Mouse (Mus musculus) stomach, embryonic 16.5 days (tissue): Measurements from ENCODE around the gene Cd2bp2. TPM values are rescaled to one million over a fixed set of nuclear protein-coding genes. Genes with fewer than 3 reads are reported as not detected.
A peak's percentile ranks its signal among the peaks of the same experiment; 100 is the strongest.

Experiments
- ATAC-seq: fragments of 200-750 bp; cut with Nextera tagmentation; 2 replicates; pipeline ENCODE4 v1.8.0; 2017; ENCODE audit warnings: moderate number of reproducible peaks, moderate TSS enrichment; ENCODE audit not compliant: insufficient read depth, low FRiP score
- H3K27ac ChIP-seq: fragments of 300-500 bp; sonication (generic); 2 replicates; pipeline ENCODE4 v1.5.1; 2014; ENCODE audit warnings: low read length
- H3K27me3 ChIP-seq: fragments of 300-500 bp; sonication (generic); 2 replicates; pipeline ENCODE4 v1.6.1; 2014; ENCODE audit warnings: low read length, control low read depth, mixed read lengths; ENCODE audit not compliant: control insufficient read depth, insufficient read depth
- H3K36me3 ChIP-seq: fragments of 300-500 bp; sonication (generic); 2 replicates; pipeline ENCODE4 v1.6.1; 2014; ENCODE audit warnings: low read length; ENCODE audit not compliant: control insufficient read depth, insufficient read depth
- H3K4me1 ChIP-seq: fragments of 300-500 bp; sonication (generic); 2 replicates; pipeline ENCODE4 v1.6.1; 2014; ENCODE audit warnings: low read length, control low read depth, mixed read lengths; ENCODE audit not compliant: control insufficient read depth, insufficient read depth
- H3K4me2 ChIP-seq: fragments of 300-500 bp; sonication (generic); 2 replicates; pipeline ENCODE4 v1.6.1; 2014; ENCODE audit warnings: low read depth, low read length, mixed read lengths
- H3K4me3 ChIP-seq: fragments of 300-500 bp; sonication (generic); replicated peaks from 2 replicates; pipeline ENCODE4 v1.5.1; 2014; ENCODE audit warnings: mild to moderate bottlenecking, low read length
- H3K9ac ChIP-seq: fragments of 300-500 bp; sonication (generic); 2 replicates; pipeline ENCODE4 v1.6.1; 2014; ENCODE audit warnings: low read length
- H3K9me3 ChIP-seq: fragments of 300-500 bp; sonication (generic); replicated peaks from 2 replicates; pipeline ENCODE4 v1.6.1; 2016; ENCODE audit warnings: low read length, control low read depth; ENCODE audit not compliant: control insufficient read depth
- WGBS: fragments of 180-500 bp; shearing (Covaris S2); extraction: QIAGEN DNeasy Blood & Tissue Kit; methylation state at CpG from one replicate; pipeline ENCODE4 v1.1.7; 2014; 5-methylcytosine and 5-hydroxymethylcytosine counted together
- polyA plus RNA-seq: library from polyadenylated mRNA; unstranded; fragments of >200 nt; fragmentation: Nextera tagmentation; extraction: Ambion mirVana; gene quantifications from 2 replicates; pipeline ENCODE4 v1.2.1, GENCODE M21; 2015

The Cd2bp2 gene
- polyA plus RNA-seq, 1 experiment from 2014 or later: 47.7 TPM

DNA sequence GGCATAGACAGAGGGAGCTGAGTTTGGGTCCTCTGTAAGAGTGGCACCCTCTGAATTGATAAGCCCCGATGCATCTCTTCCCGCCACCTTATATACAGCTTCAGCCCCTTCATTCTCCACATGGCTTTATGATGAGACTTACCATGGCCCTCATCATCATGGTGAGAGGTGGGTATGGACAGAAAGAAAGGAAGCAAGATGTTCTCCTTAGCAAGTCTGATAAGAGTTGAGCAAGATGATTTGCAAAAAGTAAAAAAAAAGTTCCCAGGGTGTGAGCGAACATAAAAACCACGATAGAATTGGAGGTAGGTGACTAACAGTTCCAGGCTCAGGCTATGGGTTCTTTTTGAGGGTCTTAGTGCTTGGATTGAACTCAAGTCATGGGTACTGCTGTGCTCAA lies 22.8 kb upstream of the Cd2bp2 start:
- no peak for ATAC-seq
- no peak overlapping the region for H3K27ac ChIP-seq
- no peaks in the 10 kb centered on the region for H3K36me3 ChIP-seq
- 77% methylated on average over 4 of the region's 4 CpGs for WGBS
- H3K4me2 ChIP-seq: no peak overlapping the region
- no peak overlapping the region for H3K9ac ChIP-seq
- H3K27me3 ChIP-seq: no peaks in the 10 kb centered on the region
- H3K4me3 ChIP-seq: no peak overlapping the region
- H3K9me3 ChIP-seq: no peaks in the 10 kb centered on the region
- H3K4me1 ChIP-seq: no peaks in the 10 kb centered on the region

DNA sequence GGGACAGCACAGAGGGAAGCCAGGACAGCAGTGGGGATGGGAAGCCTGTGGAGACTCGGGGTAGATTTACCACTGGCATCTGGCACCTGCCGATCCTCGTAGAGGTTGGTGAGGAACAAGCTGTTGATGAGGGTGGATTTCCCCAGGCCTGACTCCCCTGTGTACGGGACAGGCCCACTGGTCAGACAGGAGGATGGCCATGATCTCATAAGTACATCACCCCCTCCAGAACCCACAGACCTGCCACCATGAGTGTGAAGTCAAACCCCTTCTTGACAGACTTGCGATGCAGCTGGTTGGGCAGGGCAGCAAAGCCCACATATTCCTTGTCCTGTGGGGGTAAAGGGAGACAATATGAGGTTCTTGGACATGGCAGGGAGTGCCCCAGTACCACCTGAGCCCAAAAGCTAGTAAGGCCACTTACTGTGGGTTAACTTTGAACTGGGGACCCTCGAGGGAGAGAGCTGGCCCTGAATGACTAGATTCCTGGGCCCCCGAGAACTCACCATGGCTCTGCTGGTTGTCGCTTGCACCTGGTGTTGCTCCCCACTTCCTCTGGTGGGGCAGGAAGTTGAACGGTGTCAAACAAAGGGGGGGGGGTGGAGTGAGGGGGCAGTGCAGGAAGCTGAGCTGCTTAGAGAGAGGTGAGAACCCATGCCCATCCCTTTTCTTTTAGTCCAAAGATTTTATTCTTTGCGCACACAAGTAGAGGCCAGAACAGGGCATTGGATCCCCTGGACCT lies 22.2 kb upstream of the Cd2bp2 start:
- ATAC-seq: no peak
- Histone ChIP-seq H3K9me3 (no peaks in the 10 kb centered on the region), H3K9ac (no peak overlapping the region), H3K4me2 (no peak overlapping the region), H3K4me3 (no peak overlapping the region), H3K27me3 (no peaks in the 10 kb centered on the region), H3K4me1 (no peaks in the 10 kb centered on the region), H3K27ac (no peak overlapping the region), H3K36me3 (no peaks in the 10 kb centered on the region)
- 62% methylated on average over 10 of the region's 10 CpGs for WGBS

DNA sequence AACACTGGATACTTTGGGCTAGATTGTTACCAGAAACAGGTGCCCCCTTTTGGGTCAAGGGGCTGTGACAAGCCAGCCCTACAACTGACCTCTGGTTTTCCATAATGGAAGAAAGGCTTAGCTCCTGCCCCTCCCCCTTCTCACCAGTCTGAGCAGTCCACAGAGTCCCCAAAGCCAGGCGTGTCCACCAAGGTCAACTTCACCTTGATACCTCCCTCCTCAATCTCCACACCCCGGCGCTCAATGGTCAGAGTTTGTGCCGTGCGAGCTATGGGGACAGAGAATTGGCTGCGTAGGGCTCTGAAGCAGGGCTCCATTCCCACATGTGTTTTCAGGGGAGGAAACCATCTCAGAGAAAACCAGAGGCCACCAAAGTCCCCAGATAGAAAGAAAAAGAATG lies 21.6 kb upstream of the Cd2bp2 start:
- Histone ChIP-seq H3K4me1 (no peaks in the 10 kb centered on the region), H3K9me3 (no peaks in the 10 kb centered on the region), H3K27ac (no peak overlapping the region), H3K4me3 (no peak overlapping the region), H3K27me3 (no peaks in the 10 kb centered on the region), H3K9ac (no peak overlapping the region), H3K36me3 (no peaks in the 10 kb centered on the region), H3K4me2 (no peak overlapping the region)
- ATAC-seq: no peak
- 75% methylated on average over 6 of the region's 6 CpGs for WGBS

DNA sequence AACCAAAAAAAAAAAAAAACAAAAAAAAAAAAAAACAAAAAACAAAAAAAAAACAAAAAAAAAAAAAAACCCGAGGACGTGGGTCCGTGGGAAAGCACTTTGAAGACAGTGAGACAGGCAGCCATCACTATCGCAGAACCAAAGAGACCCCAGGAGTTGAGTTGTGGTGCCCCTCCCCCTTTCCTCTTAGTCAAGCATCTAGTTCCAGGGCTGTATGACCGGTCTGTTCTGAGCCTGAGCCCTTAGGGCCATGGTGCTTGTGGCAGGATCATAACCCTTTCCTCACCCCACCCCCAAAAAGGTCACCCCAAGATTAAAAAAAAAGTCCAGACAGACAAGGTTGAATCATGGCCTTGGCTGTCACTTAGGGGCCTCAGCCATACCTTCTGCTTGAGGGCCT lies 20.5 kb upstream of the Cd2bp2 start:
- WGBS: 83% methylated on average over 5 of the region's 5 CpGs
- H3K9me3 ChIP-seq: no peaks in the 10 kb centered on the region
- H3K27ac ChIP-seq: no peak overlapping the region
- no peak overlapping the region for H3K4me3 ChIP-seq
- H3K9ac ChIP-seq: no peak overlapping the region
- H3K4me1 ChIP-seq: no peaks in the 10 kb centered on the region
- H3K27me3 ChIP-seq: no peaks in the 10 kb centered on the region
- no peaks in the 10 kb centered on the region for H3K36me3 ChIP-seq
- no peak overlapping the region for H3K4me2 ChIP-seq
- no peak for ATAC-seq

DNA sequence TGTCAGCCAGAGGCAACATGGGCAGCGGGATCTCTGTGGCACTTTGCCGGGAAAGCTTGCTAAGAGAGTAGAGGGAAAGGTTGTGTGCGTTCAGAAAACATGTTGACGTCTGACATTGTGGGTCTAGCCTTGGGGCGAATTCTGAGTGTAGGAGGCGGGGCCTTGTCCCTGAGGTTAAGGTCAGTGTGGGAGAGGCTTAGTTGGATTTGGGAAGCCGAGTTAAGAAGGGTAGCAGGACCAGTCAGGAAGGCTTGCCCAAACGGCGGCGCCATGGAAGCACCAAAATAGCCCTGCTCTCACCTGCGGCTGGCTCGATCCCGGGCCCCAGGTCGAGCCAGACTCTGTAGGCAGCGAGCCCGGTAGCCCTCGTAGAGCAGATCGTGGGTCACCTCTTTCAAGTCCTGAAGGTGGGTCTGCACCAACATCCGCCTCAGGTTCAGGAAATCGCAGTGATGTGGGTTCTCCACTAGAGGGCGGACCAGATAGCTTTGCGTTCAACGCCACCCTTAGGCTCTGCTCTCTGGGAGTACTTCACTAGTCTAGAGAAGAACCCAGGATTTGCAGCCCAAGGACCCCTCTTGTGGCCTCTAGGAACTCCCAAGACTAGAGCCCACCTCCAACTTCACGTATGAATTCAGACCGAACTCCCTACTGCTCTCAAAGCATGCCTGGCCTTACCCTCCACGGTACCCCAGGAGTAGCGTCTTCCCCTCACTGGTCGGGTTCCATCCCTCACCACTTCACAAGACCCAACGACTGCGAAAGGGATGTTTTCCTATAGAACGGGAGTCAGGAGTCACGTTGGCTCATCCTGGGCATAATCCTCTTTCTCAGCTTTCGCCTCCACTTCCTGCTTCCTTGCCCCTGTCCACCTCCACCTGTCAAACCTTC lies 19.4 kb upstream of the Cd2bp2 start:
- ATAC-seq: peak; percentile 51
- H3K4me2 ChIP-seq: peak overlapping the region; percentile 56
- WGBS: 24% methylated on average over 33 of the region's 33 CpGs
- no peaks in the 10 kb centered on the region for H3K9me3 ChIP-seq
- peak overlapping the region; percentile 71 for H3K9ac ChIP-seq
- H3K4me3 ChIP-seq: peak overlapping the region; percentile 39
- no peaks in the 10 kb centered on the region for H3K27me3 ChIP-seq
- H3K36me3 ChIP-seq: no peaks in the 10 kb centered on the region
- H3K27ac ChIP-seq: no peak overlapping the region
- H3K4me1 ChIP-seq: no peaks in the 10 kb centered on the region

DNA sequence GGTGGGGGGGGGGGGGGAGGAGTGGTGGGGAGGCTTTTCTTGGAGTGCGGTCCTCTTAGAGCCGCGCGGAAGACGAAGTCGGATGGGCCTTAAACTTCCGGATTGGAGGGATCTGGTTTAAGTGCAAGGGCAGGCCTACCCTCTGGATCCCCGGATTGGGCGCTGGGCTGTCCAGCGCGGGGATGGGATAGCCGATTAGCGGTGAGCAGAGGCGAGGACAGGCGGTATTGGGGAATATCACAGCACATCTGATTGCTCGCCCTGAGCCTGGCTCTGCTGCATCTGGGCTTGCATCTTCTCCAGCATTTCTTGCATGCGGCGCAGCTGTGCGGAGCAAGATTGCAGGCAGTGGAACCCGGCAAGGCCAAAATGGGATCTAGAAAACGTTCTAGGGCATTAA lies 18.7 kb upstream of the Cd2bp2 start:
- Histone ChIP-seq H3K36me3 (no peaks in the 10 kb centered on the region), H3K27me3 (no peaks in the 10 kb centered on the region), H3K27ac (no peak overlapping the region), H3K4me1 (no peaks in the 10 kb centered on the region), H3K4me3 (peak overlapping the region; percentile 39), H3K9me3 (no peaks in the 10 kb centered on the region), H3K9ac (peak overlapping the region; percentile 71), H3K4me2 (peak overlapping the region; percentile 56)
- no peak for ATAC-seq
- WGBS: 46% methylated on average over 21 of the region's 21 CpGs

DNA sequence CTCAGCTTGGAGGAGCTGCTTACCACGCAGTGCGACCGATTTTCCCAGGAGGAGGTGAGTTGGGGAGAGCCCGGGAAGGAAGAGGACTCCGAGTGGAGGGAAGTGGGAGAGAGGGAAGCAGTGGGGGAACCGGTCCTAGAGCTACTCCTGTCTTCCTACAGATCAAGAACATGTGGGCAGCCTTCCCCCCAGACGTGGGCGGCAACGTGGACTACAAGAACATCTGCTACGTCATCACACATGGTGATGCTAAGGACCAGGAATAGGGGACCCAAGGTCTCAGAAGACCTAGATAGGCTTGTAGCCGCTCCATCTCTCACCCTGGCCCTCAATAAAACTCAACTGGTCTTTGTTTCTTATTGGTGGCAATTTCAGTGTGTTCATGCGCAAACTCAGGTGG lies 18.1 kb upstream of the Cd2bp2 start:
- Histone ChIP-seq H3K27me3 (no peaks in the 10 kb centered on the region), H3K9ac (no peak overlapping the region), H3K4me3 (no peak overlapping the region), H3K9me3 (no peaks in the 10 kb centered on the region), H3K4me1 (no peaks in the 10 kb centered on the region), H3K36me3 (no peaks in the 10 kb centered on the region), H3K4me2 (no peak overlapping the region), H3K27ac (no peak overlapping the region)
- WGBS: 62% methylated on average over 12 of the region's 12 CpGs
- no peak for ATAC-seq

DNA sequence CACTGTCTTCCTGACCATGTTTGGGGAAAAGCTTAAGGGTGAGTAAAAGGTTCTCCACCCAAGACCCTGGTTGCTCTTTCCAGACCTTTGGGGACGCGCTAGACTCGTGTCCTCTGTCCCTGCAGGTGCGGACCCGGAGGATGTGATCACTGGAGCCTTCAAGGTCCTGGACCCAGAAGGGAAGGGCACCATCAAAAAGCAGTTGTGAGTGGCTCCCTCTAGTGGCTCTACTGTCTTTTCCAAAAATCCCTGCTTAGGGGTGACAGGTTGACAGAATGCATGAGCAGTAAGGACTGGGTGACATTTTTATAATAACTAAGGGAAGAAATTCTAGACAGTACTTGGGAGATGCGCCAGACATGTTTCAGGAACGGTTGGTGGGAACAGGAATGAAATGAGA lies 17.6 kb upstream of the Cd2bp2 start:
- Histone ChIP-seq H3K36me3 (no peaks in the 10 kb centered on the region), H3K9me3 (no peaks in the 10 kb centered on the region), H3K27me3 (no peaks in the 10 kb centered on the region), H3K4me1 (no peaks in the 10 kb centered on the region), H3K4me2 (no peak overlapping the region), H3K9ac (no peak overlapping the region), H3K27ac (no peak overlapping the region), H3K4me3 (no peak overlapping the region)
- ATAC-seq: no peak
- 43% methylated on average over 7 of the region's 7 CpGs for whole genome bisulfite sequencing

DNA sequence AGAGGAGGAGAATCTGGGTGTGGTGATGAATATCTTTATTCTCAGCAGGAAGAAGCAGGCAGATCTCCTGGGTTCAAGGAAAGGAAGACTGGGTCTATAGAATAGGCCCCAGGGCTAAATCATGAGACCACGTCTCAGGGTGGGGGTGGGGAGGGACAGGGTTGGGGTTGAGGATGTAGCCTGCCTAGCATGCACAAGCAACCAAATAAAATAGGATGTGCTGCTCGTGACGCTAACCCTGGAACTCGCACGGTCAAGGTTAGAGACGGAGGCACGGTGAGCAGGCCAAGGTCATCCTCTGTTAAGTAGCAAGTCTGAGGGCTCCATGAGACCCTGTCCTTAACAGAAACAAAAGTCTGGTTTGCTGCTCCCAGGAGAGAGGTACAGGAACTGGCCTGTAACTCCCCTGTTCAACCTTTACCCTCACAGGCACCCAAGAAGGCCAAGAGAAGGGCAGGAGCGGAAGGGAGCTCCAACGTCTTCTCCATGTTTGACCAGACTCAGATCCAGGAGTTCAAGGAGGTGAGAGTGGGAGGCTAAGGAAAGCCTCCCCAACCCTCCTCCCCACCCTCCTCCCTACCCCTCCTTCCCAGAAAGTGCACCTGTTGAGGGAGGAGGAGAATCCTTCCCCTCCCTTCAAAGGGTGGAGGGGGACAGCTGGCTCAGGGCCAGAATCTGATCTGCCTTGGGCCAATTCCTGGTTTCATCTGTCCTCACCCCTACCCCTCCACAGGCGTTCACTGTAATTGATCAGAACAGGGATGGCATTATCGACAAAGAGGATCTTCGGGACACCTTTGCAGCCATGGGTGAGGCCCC lies 16.8 kb upstream of the Cd2bp2 start:
- Histone ChIP-seq H3K4me1 (no peaks in the 10 kb centered on the region), H3K27me3 (no peaks in the 10 kb centered on the region), H3K4me2 (no peak overlapping the region), H3K9me3 (no peaks in the 10 kb centered on the region), H3K4me3 (no peak overlapping the region), H3K9ac (no peak overlapping the region), H3K36me3 (no peaks in the 10 kb centered on the region), H3K27ac (no peak overlapping the region)
- ATAC-seq: no peak
- 87% methylated on average over 12 of the region's 12 CpGs for WGBS
